Mouse (Mus musculus) stomach, postnatal 0 days (tissue): ENCODE measurements around the gene Lrrc8c.

Source experiments
- CTCF ChIP-seq: IDR thresholded peaks from 2 replicates; pipeline ENCODE4 v1.5.1; 2016; ENCODE audit warnings: antibody characterized with exemption, low read depth, mild to moderate bottlenecking, moderate library complexity
- EP300 ChIP-seq: optimal IDR thresholded peaks from 2 replicates; pipeline ENCODE3; 2016; ENCODE audit warnings: antibody characterized with exemption

DNA sequence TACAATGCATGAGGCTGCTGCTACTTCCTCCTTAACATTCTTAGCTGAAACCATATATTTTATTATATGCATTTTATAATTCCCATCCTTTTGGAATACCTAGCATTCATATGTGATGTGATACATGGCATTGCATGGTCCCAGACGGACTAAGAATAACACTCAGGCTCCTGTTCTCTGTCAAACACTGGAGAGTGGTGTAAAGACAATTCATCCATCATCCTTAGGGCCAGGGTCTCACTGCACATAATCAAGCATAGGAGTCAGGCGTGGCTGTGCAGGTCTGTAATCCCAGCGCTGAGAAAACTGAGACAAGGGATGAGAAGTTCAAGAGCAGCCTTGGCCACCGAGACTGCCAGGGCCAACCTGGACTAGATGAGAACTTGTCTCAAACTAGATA lies 69.5 kb downstream of the Lrrc8c start:
- TF ChIP-seq CTCF (no peak), EP300 (no peak)
